Mouse (Mus musculus) heart, adult 2 months (tissue): Measurements from ENCODE around the gene Chm. TPM values are rescaled to one million over a fixed set of nuclear protein-coding genes. Genes with fewer than 3 reads are reported as not detected.
A peak's percentile ranks its signal among the peaks of the same experiment; 100 is the strongest.
"Not testable (repeated sequence)": the region's sequence is repeated elsewhere in the genome, so short reads cannot be mapped to it uniquely, and the experiment has no call there.

Experiments
- DNase-seq, 2 experiments: peaks; one replicate each; pipeline ENCODE4 v3.0.0; 2021
- H3K27ac ChIP-seq: fragments of 200-600 bp; 2 replicates; pipeline ENCODE4 v1.8.1; 2022
- H3K27me3 ChIP-seq: fragments of 200-500 bp; 2 replicates; pipeline ENCODE4 v1.6.1; 2012; ENCODE audit warnings: mild to moderate bottlenecking, low read length, inconsistent platforms, mixed read lengths; ENCODE audit not compliant: control insufficient read depth, insufficient read depth
- H3K36me3 ChIP-seq: fragments of 200-500 bp; 2 replicates; pipeline ENCODE4 v1.6.1; 2012; ENCODE audit warnings: low read length, inconsistent platforms; ENCODE audit not compliant: control insufficient read depth, insufficient read depth
- H3K4me1 ChIP-seq: fragments of 200-500 bp; 2 replicates; pipeline ENCODE4 v1.6.1; 2011; ENCODE audit warnings: low read length; ENCODE audit not compliant: control insufficient read depth, insufficient read depth
- H3K4me3 ChIP-seq: fragments of 200-600 bp; 2 replicates; pipeline ENCODE4 v1.8.1; 2022
- H3K79me2 ChIP-seq: fragments of 200-500 bp; replicated peaks from 2 replicates; pipeline ENCODE4 v1.6.1; 2012; ENCODE audit warnings: mild to moderate bottlenecking, inconsistent platforms, low read length, moderate library complexity, mixed read lengths; ENCODE audit not compliant: control insufficient read depth, insufficient read depth
- H3K9ac ChIP-seq: fragments of 200-500 bp; 2 replicates; pipeline ENCODE4 v1.6.1; 2012; ENCODE audit warnings: low read depth, mild to moderate bottlenecking, control low read depth, inconsistent platforms, low read length, mixed read lengths
- CTCF ChIP-seq: fragments of 200-600 bp; IDR thresholded peaks from 2 replicates; pipeline ENCODE4 v1.8.1; 2022; ENCODE audit warnings: antibody characterized with exemption, mild to moderate bottlenecking, moderate library complexity
- EP300 ChIP-seq: fragments of 200-500 bp; IDR thresholded peaks from 2 replicates; pipeline ENCODE4 v1.6.1; 2011; ENCODE audit warnings: low read depth, low read length, control low read depth; ENCODE audit not compliant: insufficient read depth
- POLR2A ChIP-seq: fragments of 200-500 bp; IDR thresholded peaks from 2 replicates; pipeline ENCODE4 v1.6.1; 2011; ENCODE audit warnings: mild to moderate bottlenecking, low read depth, low read length, control low read depth; ENCODE audit not compliant: insufficient read depth
- WGBS: fragments of 180-500 bp; shearing (Covaris S2); methylation state at CpG from one replicate; pipeline ENCODE4 v1.1.7; 2018; 5-methylcytosine and 5-hydroxymethylcytosine counted together
- intact Hi-C: fragments of 180-260 bp; cut with DNase I; formaldehyde crosslinking; loops from one replicate; pipeline ENCODE4 v1.15.1; 2025
- long read RNA-seq: library from polyadenylated mRNA; stranded (forward); transcript quantifications from one replicate; pipeline ENCODE4 v2.0.0, GENCODE M21; 2021
- polyA plus RNA-seq: library from polyadenylated mRNA; depleted of rRNA; stranded (reverse); fragments of >200 nt; gene quantifications from 2 replicates; pipeline ENCODE4 v1.2.3, GENCODE M21; 2012; rRNA removed
- total RNA-seq, 2 experiments: library from RNA; stranded (reverse); gene quantifications; 2 replicates each; pipeline ENCODE4 v1.2.3; 2021

Gene Chm
- 10 to 100 TPM; 11.0 to 11.6 TPM for total RNA-seq
- 1.7 and 3.2 TPM in 2 replicates for polyA plus RNA-seq
- long read RNA-seq, full-length matches to known transcripts: 1 of 3 reads
- long read RNA-seq, partial matches to known transcripts: 0 of 3 reads
- long read RNA-seq, other reads (novel, unspliced or antisense): 2 of 3 reads

DNA sequence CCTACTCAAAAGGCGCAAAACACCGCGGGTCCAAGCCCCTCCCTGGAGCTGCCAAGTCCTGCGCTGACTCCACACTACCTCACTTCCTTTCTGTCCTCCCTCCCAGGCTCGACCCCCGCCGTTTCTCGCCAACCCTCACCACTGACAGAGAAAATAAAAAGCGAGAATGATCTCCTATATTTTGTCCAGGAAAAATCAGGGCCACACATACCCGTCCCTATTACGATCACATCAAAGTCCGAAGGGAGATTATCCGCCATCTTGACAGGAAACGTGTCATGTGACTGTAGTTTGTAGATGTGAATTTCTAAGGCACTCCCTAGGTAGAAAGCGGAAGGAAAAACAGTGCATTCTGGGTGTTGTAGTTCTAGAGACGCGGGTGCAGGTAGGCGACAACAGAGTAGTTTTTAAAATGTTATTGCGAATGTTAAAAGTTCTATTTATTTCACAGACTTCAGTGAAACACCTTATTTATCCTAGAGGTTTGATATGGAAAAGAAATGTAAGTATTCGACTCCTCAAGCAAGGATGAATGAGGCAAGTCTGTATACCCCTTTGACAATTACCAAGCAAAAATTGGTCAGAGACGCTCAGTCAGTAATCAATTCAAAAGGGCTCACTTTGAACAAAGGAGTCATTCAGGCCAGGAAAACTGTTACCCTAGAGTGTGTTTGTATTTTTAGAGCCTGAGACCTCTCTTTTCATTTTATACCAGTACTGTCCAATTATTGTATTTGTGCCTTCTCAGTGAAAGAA lies at the start of gene Chm:
Gene Chm, minus strand, starts transcription at position 288 of the 756 bp plus-strand sequence.
- no peak for TF ChIP-seq EP300
- peak; percentile 77 for TF ChIP-seq POLR2A
- TF ChIP-seq CTCF: no peak
- Histone ChIP-seq H3K4me1 (no peaks in the 10 kb centered on the region), H3K27me3 (no peaks in the 10 kb centered on the region), H3K79me2 (no peaks in the 10 kb centered on the region; the same call in 1 of the 2 replicates), H3K4me3 (peak within 1 kb of the TSS; percentile 61), H3K36me3 (no peaks in the 10 kb centered on the region), H3K9ac (peak within 1 kb of the TSS; percentile 68), H3K27ac (peak within 1 kb of the TSS; percentile 82)
- intact Hi-C loops: no loop called here
- DNase-seq: peak; percentile 52 to 54
- WGBS: 12% methylated on average over 21 of the region's 21 CpGs

GRCm38 (mm10) chrX:113193901-113194300 lies 8.6 kb upstream of the Chm start:
- no peak for TF ChIP-seq POLR2A
- TF ChIP-seq CTCF: no peak
- no peak for TF ChIP-seq EP300
- Histone ChIP-seq H3K79me2 (no peaks in the 10 kb centered on the region), H3K27ac (no peak overlapping the region), H3K36me3 (no peaks in the 10 kb centered on the region), H3K9ac (no peak overlapping the region), H3K4me1 (no peaks in the 10 kb centered on the region), H3K27me3 (no peaks in the 10 kb centered on the region), H3K4me3 (no peak overlapping the region)
- 32% methylated on average over 2 of the region's 2 CpGs for WGBS
- intact Hi-C loops: no loop called here
- DNase-seq: no peak

GRCm38 (mm10) chrX:113184569-113185229 lies 618 bp downstream of the Chm start:
- TF ChIP-seq CTCF: no peak
- no peak for TF ChIP-seq EP300
- no peak for TF ChIP-seq POLR2A
- no peaks in the 10 kb centered on the region; the same call in 1 of the 2 replicates for H3K79me2 ChIP-seq
- no peak for DNase-seq
- no peaks in the 10 kb centered on the region for H3K36me3 ChIP-seq
- H3K27me3 ChIP-seq: no peaks in the 10 kb centered on the region
- intact Hi-C loops: no loop called here
- H3K27ac ChIP-seq: peak overlapping the region; percentile 82
- H3K9ac ChIP-seq: peak overlapping the region; percentile 68
- H3K4me1 ChIP-seq: no peaks in the 10 kb centered on the region
- WGBS: 12% methylated on average over 17 of the region's 17 CpGs
- H3K4me3 ChIP-seq: peak overlapping the region; percentile 61

GRCm38 (mm10) chrX:113180856-113181255 lies 4.5 kb downstream of the Chm start:
- H3K36me3 ChIP-seq, H3K79me2 ChIP-seq, H3K9ac ChIP-seq, H3K27me3 ChIP-seq, H3K27ac ChIP-seq, DNase-seq, intact Hi-C loops, H3K4me3 ChIP-seq, H3K4me1 ChIP-seq: not testable (repeated sequence)
- WGBS: 88% methylated on average over 4 of the region's 4 CpGs

DNA sequence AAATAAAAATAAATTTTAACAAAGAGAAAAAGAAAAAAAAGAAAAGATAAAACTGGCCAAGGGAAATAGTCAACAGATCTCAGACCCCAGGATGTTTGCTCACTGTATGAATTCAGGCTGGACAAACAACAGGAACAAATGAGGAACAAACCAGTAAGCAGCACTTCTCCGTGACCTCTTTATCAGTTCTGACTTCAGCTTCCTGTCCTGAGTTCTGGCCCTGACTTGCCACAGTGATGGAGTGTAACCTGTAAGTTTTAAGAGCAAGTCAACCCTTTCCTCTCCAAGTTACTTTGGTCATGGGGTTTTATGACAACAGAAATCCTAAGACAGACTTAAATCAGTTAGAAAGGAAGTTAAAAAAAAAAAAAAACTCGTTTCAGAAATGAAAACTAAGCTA lies 12.6 kb downstream of the Chm start:
- WGBS: 30% methylated on average over 2 of the region's 2 CpGs
- no peaks in the 10 kb centered on the region for H3K36me3 ChIP-seq
- H3K4me3 ChIP-seq: no peak overlapping the region
- intact Hi-C loops: no loop called here
- no peaks in the 10 kb centered on the region for H3K27me3 ChIP-seq
- TF ChIP-seq CTCF (no peak), EP300 (no peak), POLR2A (no peak)
- no peaks in the 10 kb centered on the region for H3K4me1 ChIP-seq
- H3K27ac ChIP-seq: no peak overlapping the region
- H3K79me2 ChIP-seq: no peaks in the 10 kb centered on the region
- no peak overlapping the region for H3K9ac ChIP-seq
- DNase-seq: no peak

DNA sequence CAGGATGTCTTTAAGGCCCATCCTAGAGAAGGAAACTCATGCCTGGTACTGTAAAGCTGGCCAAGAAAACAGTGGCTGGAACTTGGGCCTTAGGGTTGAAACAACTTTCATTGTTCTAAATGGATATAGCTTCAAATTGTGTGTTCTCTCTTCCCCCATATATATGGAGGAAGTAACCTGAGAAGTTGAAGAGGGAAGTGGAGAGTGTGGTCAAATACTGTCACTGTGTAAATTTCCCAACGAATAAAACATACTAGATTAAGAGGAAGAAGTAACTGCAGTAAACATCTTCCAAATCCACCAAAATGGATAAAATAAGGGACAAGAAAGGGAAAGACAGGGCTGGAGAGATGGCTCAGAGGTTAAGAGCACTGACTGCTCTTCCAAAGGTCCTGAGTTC lies 13.0 kb downstream of the Chm start:
- intact Hi-C loops: no loop called here
- no peak for DNase-seq
- no peaks in the 10 kb centered on the region for H3K36me3 ChIP-seq
- H3K4me3 ChIP-seq: no peak overlapping the region
- TF ChIP-seq CTCF: no peak
- TF ChIP-seq EP300: no peak
- H3K27ac ChIP-seq: no peak overlapping the region
- H3K4me1 ChIP-seq: no peaks in the 10 kb centered on the region
- WGBS: 36% methylated on average over 1 of the region's 1 CpGs
- H3K27me3 ChIP-seq: no peaks in the 10 kb centered on the region
- H3K9ac ChIP-seq: no peak overlapping the region
- H3K79me2 ChIP-seq: no peaks in the 10 kb centered on the region
